Mouse (Mus musculus) forebrain, embryonic 13.5 days (tissue): ENCODE results near the gene Zfp467. TPM values are rescaled to one million over a fixed set of nuclear protein-coding genes. Genes with fewer than 3 reads are reported as not detected.

Source experiments
- ATAC-seq: fragments of 200-750 bp; cut with Nextera tagmentation; 2 replicates; pipeline ENCODE4 v1.8.0; 2017
- H3K27ac ChIP-seq: fragments of 300-500 bp; sonication (generic); 2 replicates; pipeline ENCODE4 v1.5.1; 2015; ENCODE audit warnings: inconsistent platforms, mild to moderate bottlenecking, moderate library complexity
- H3K27me3 ChIP-seq: fragments of 300-500 bp; sonication (generic); 2 replicates; pipeline ENCODE4 v1.6.1; 2015; ENCODE audit warnings: mild to moderate bottlenecking, inconsistent platforms
- H3K36me3 ChIP-seq: fragments of 300-500 bp; sonication (generic); 2 replicates; pipeline ENCODE4 v1.6.1; 2015; ENCODE audit warnings: mild to moderate bottlenecking, inconsistent platforms; ENCODE audit not compliant: poor library complexity, severe bottlenecking
- H3K4me1 ChIP-seq: fragments of 300-500 bp; sonication (generic); 2 replicates; pipeline ENCODE4 v1.6.1; 2015; ENCODE audit warnings: inconsistent platforms
- H3K4me2 ChIP-seq: fragments of 300-500 bp; sonication (generic); 2 replicates; pipeline ENCODE4 v1.6.1; 2015; ENCODE audit warnings: inconsistent platforms, mild to moderate bottlenecking, moderate library complexity
- H3K4me3 ChIP-seq: fragments of 300-500 bp; sonication (generic); 2 replicates; pipeline ENCODE4 v1.5.1; 2015; ENCODE audit warnings: mild to moderate bottlenecking, inconsistent platforms
- H3K9ac ChIP-seq: fragments of 300-500 bp; sonication (generic); 2 replicates; pipeline ENCODE4 v1.6.1; 2015; ENCODE audit warnings: mild to moderate bottlenecking, inconsistent platforms
- H3K9me3 ChIP-seq: fragments of 300-500 bp; sonication (generic); replicated peaks from 2 replicates; pipeline ENCODE4 v1.6.1; 2016; ENCODE audit warnings: inconsistent platforms
- WGBS: fragments of 180-500 bp; shearing (Covaris S2); methylation state at CpG from one replicate; pipeline ENCODE4 v1.1.7; 2015; 5-methylcytosine and 5-hydroxymethylcytosine counted together
- polyA plus RNA-seq: library from polyadenylated mRNA; unstranded; fragments of >200 nt; fragmentation: Nextera tagmentation; extraction: Ambion mirVana; gene quantifications from 2 replicates; pipeline ENCODE4 v1.2.1, GENCODE M21; 2015

Gene Zfp467
- 23.9 and 25.6 TPM in 2 replicates for polyA plus RNA-seq

- Histone ChIP-seq H3K4me1 (peaks cover 26% of the 10 kb centered on the region), H3K27me3 (no peaks in the 10 kb centered on the region), H3K4me2 (peak within 1 kb of the TSS; percentile 92), H3K36me3 (peaks cover 20% of the 10 kb centered on the region), H3K9me3 (no peaks in the 10 kb centered on the region), H3K27ac (peak within 1 kb of the TSS; percentile 88), H3K4me3 (peak within 1 kb of the TSS; percentile 79), H3K9ac (peak within 1 kb of the TSS; percentile 87)
- ATAC-seq, result peak; percentile 25
- under 1% methylated on average over 64 of the region's 65 CpGs for WGBS
Measured at GRCm38 (mm10) chr6:48445181-48446101, at the start of gene Zfp467. Gene Zfp467 (minus strand): TSS chr6:48445825.

GRCm38 (mm10) chr6:48493136-48493730 is 47.6 kb upstream of the Zfp467 start:
- 5% methylated on average over 8 of the region's 8 CpGs for WGBS
- no peak overlapping the region for H3K4me3 ChIP-seq
- no peak overlapping the region for H3K4me2 ChIP-seq
- H3K36me3 ChIP-seq, result no peaks in the 10 kb centered on the region
- H3K27me3 ChIP-seq, result no peaks in the 10 kb centered on the region
- H3K9me3 ChIP-seq, result no peaks in the 10 kb centered on the region
- 0 out of 2 replicates have a peak, but pooled peaks cover 6% of the 10 kb centered on the region for H3K4me1 ChIP-seq
- no peak for ATAC-seq
- no peak overlapping the region for H3K27ac ChIP-seq
- H3K9ac ChIP-seq, result no peak overlapping the region

GRCm38 (mm10) chr6:48491361-48491760 is 45.7 kb upstream of the Zfp467 start:
- Histone ChIP-seq H3K27me3 (no peaks in the 10 kb centered on the region), H3K9me3 (no peaks in the 10 kb centered on the region), H3K4me3 (no peak overlapping the region), H3K27ac (no peak overlapping the region; the same call in 1 of the 2 replicates), H3K4me1 (peaks cover 10% of the 10 kb centered on the region; the same call in 1 of the 2 replicates), H3K9ac (no peak overlapping the region), H3K4me2 (no peak overlapping the region), H3K36me3 (no peaks in the 10 kb centered on the region)
- ATAC-seq, result no peak
- WGBS, result 66% methylated on average over 9 of the region's 9 CpGs

GRCm38 (mm10) chr6:48489741-48490140 is 44.1 kb upstream of the Zfp467 start:
- no peak overlapping the region for H3K27ac ChIP-seq
- ATAC-seq, result no peak
- no peaks in the 10 kb centered on the region for H3K27me3 ChIP-seq
- no peak overlapping the region for H3K9ac ChIP-seq
- H3K4me1 ChIP-seq, result peaks cover 10% of the 10 kb centered on the region; the same call in 1 of the 2 replicates
- no peaks in the 10 kb centered on the region for H3K36me3 ChIP-seq
- no peak overlapping the region for H3K4me2 ChIP-seq
- H3K4me3 ChIP-seq, result no peak overlapping the region
- WGBS, result 80% methylated on average over 3 of the region's 3 CpGs
- no peaks in the 10 kb centered on the region for H3K9me3 ChIP-seq

- H3K27me3 ChIP-seq, result no peaks in the 10 kb centered on the region
- peaks cover 4% of the 10 kb centered on the region; the same call in 1 of the 2 replicates for H3K4me1 ChIP-seq
- H3K4me3 ChIP-seq, result no peak overlapping the region
- no peaks in the 10 kb centered on the region for H3K9me3 ChIP-seq
- 15% methylated on average over 17 of the region's 25 CpGs for WGBS
- H3K9ac ChIP-seq, result no peak overlapping the region; the same call in 1 of the 2 replicates
- no peak overlapping the region for H3K27ac ChIP-seq
- no peaks in the 10 kb centered on the region for H3K36me3 ChIP-seq
- ATAC-seq, result peak; percentile 58; the same call in 1 of the 2 replicates
- H3K4me2 ChIP-seq, result peak overlapping the region; percentile 47
Measured at GRCm38 (mm10) chr6:48487747-48488725, 42.4 kb upstream of the Zfp467 start.

GRCm38 (mm10) chr6:48482501-48482900 is 36.9 kb upstream of the Zfp467 start:
- no peaks in the 10 kb centered on the region for H3K9me3 ChIP-seq
- ATAC-seq, result no peak
- H3K9ac ChIP-seq, result no peak overlapping the region
- no peak overlapping the region for H3K4me3 ChIP-seq
- H3K4me2 ChIP-seq, result no peak overlapping the region
- no peak overlapping the region for H3K27ac ChIP-seq
- WGBS, result 73% methylated on average over 5 of the region's 5 CpGs
- no peaks in the 10 kb centered on the region; the same call in 1 of the 2 replicates for H3K4me1 ChIP-seq
- H3K36me3 ChIP-seq, result no peaks in the 10 kb centered on the region
- no peaks in the 10 kb centered on the region for H3K27me3 ChIP-seq

- 83% methylated on average over 4 of the region's 4 CpGs for WGBS
- Histone ChIP-seq H3K4me1 (no peaks in the 10 kb centered on the region), H3K4me2 (no peak overlapping the region), H3K9me3 (no peaks in the 10 kb centered on the region), H3K9ac (no peak overlapping the region), H3K36me3 (no peaks in the 10 kb centered on the region), H3K4me3 (no peak overlapping the region), H3K27ac (no peak overlapping the region), H3K27me3 (no peaks in the 10 kb centered on the region)
- no peak for ATAC-seq
Measured at GRCm38 (mm10) chr6:48478446-48478845, 32.8 kb upstream of the Zfp467 start.

GRCm38 (mm10) chr6:48470739-48471138 is 25.1 kb upstream of the Zfp467 start:
- Histone ChIP-seq H3K36me3 (no peaks in the 10 kb centered on the region), H3K9me3 (no peaks in the 10 kb centered on the region), H3K4me3 (no peak overlapping the region), H3K27me3 (no peaks in the 10 kb centered on the region), H3K9ac (no peak overlapping the region), H3K4me2 (no peak overlapping the region), H3K4me1 (no peaks in the 10 kb centered on the region), H3K27ac (no peak overlapping the region)
- ATAC-seq, result no peak
- 93% methylated on average over 2 of the region's 2 CpGs for WGBS

- Histone ChIP-seq H3K9ac (no peak overlapping the region), H3K4me2 (no peak overlapping the region), H3K27me3 (no peaks in the 10 kb centered on the region), H3K4me3 (no peak overlapping the region), H3K4me1 (no peaks in the 10 kb centered on the region), H3K36me3 (no peaks in the 10 kb centered on the region), H3K9me3 (no peaks in the 10 kb centered on the region), H3K27ac (no peak overlapping the region)
- ATAC-seq, result no peak
- 84% methylated on average over 7 of the region's 7 CpGs for WGBS
Measured at GRCm38 (mm10) chr6:48467490-48467889, 21.9 kb upstream of the Zfp467 start.

- H3K4me3 ChIP-seq, result no peak overlapping the region
- no peaks in the 10 kb centered on the region for H3K27me3 ChIP-seq
- no peaks in the 10 kb centered on the region for H3K9me3 ChIP-seq
- no peak overlapping the region for H3K9ac ChIP-seq
- WGBS, result 40% methylated on average over 6 of the region's 6 CpGs
- no peak overlapping the region for H3K4me2 ChIP-seq
- no peaks in the 10 kb centered on the region for H3K36me3 ChIP-seq
- no peak overlapping the region for H3K27ac ChIP-seq
- no peaks in the 10 kb centered on the region for H3K4me1 ChIP-seq
- no peak for ATAC-seq
Measured at GRCm38 (mm10) chr6:48466715-48467114, 21.1 kb upstream of the Zfp467 start.

- WGBS, result 94% methylated on average over 13 of the region's 13 CpGs
- Histone ChIP-seq H3K27me3 (no peaks in the 10 kb centered on the region), H3K4me3 (no peak overlapping the region), H3K4me1 (no peaks in the 10 kb centered on the region), H3K36me3 (no peaks in the 10 kb centered on the region), H3K27ac (no peak overlapping the region), H3K4me2 (no peak overlapping the region), H3K9me3 (no peaks in the 10 kb centered on the region), H3K9ac (no peak overlapping the region)
- ATAC-seq, result no peak
Measured at GRCm38 (mm10) chr6:48464966-48465679, 19.5 kb upstream of the Zfp467 start.
